Comparison of ENCODE assay signal across 11 mouse cellular contexts in the genomic region with DNA sequence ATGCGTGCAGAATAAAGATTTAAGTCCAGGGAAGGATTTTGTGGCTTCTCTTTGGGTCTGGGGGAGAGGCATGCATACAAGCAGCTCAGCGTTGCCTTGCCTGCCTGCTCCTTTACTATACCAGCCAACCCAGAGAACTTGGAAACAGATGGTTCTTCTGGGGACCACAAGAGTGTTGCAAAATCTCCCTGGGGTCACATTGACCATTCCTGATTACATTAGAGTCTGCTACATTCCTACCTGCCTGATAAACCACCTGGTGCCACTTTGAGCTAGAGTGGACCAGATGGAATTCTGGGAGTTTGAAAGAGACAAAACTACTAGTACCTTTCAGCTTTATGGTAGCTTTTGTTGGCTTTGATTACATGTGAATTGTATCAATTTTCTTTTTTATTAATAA. TPM values are rescaled to one million over a fixed set of nuclear protein-coding genes. Genes with fewer than 3 reads are reported as not detected.
DNase-seq lines count a peak whose midpoint lies in the region; ATAC-seq lines count a peak whose summit lies in the region.
"Had no signal": no experiment of that assay in that cellular context is flagged by ENCODE, and none has a peak within 500 bp of the region (broad histone marks: within the 10 kb centered on the region; RNA-seq: fewer than 3 reads in every experiment).

No protein-coding gene starts in this region.

- no peaks in the 10 kb centered on the region for H3K36me3 ChIP-seq in hindbrain, embryonic 14.5 days (replicated peaks; ENCODE audit: control insufficient read depth, insufficient read depth)
- no peaks in the 10 kb centered on the region for H3K36me3 ChIP-seq in midbrain, embryonic 16.5 days (ENCODE audit: control insufficient read depth, insufficient read depth, low read length)

- peaks cover 48% of the 10 kb centered on the region for H3K4me1 ChIP-seq in hindbrain, embryonic 14.5 days (replicated peaks; ENCODE audit: control insufficient read depth, insufficient read depth, low read length)
- H3K4me1 ChIP-seq in midbrain, embryonic 16.5 days (ENCODE audit: control insufficient read depth, insufficient read depth, low read length), result peaks cover 41% of the 10 kb centered on the region

- no peaks in the 10 kb centered on the region for H3K9me3 ChIP-seq in hindbrain, embryonic 14.5 days (ENCODE audit: control insufficient read depth, low read length)
- H3K9me3 ChIP-seq in midbrain, embryonic 16.5 days (replicated peaks; ENCODE audit: control insufficient read depth, low read length, poor library complexity, severe bottlenecking), result no peaks in the 10 kb centered on the region

- peak; percentile 6 for DNase-seq in embryo, embryonic 11 days
- DNase-seq in embryo, embryonic 10.5 days (ENCODE audit: low spot score), result no peak
- peak; percentile 34 to 65 for DNase-seq in lung, adult 18-20 months
- DNase-seq in lung, postnatal 14 days, result no peak
- DNase-seq in hindbrain, embryonic 14.5 days (ENCODE audit: low spot score), result no peak
- DNase-seq in gastrocnemius, postnatal 4 days (ENCODE audit: low spot score in 2 of 2), result no peak
- DNase-seq in left cerebral cortex, adult 11 months (ENCODE audit: low spot score), result no peak
- DNase-seq: cerebellum, postnatal 36 days had no signal

- H3K27ac ChIP-seq in hindbrain, embryonic 14.5 days, result no peak overlapping the region
- no peak overlapping the region for H3K27ac ChIP-seq in midbrain, embryonic 16.5 days (ENCODE audit: low read length)
- H3K27ac ChIP-seq: kidney, postnatal 0 days had no signal

- ATAC-seq in hindbrain, embryonic 14.5 days (ENCODE audit: low FRiP score), result no peak
- ATAC-seq in midbrain, embryonic 16.5 days, result no peak
- ATAC-seq: Patski had no signal

- H3K4me2 ChIP-seq in hindbrain, embryonic 14.5 days (replicated peaks), result peak overlapping the region; percentile 97
- H3K4me2 ChIP-seq in midbrain, embryonic 16.5 days (ENCODE audit: low read length), result 0 out of 2 replicates have a peak overlapping the region, but pooled peaks have one; percentile 11

- 56% methylated on average over 2 of the region's 2 CpGs for WGBS in hindbrain, embryonic 14.5 days
- 52% methylated on average over 2 of the region's 2 CpGs for WGBS in midbrain, embryonic 16.5 days

- H3K9ac ChIP-seq in hindbrain, embryonic 14.5 days, result no peak overlapping the region
- H3K9ac ChIP-seq in midbrain, embryonic 16.5 days (ENCODE audit: low read depth, low read length), result 0 out of 2 replicates have a peak overlapping the region, but pooled peaks have one; percentile 7

- no peak overlapping the region for H3K4me3 ChIP-seq in hindbrain, embryonic 14.5 days (replicated peaks; ENCODE audit: low read length)
- no peak overlapping the region for H3K4me3 ChIP-seq in midbrain, embryonic 16.5 days (ENCODE audit: low read depth, low read length)

- no peaks in the 10 kb centered on the region for H3K27me3 ChIP-seq in hindbrain, embryonic 14.5 days (ENCODE audit: control insufficient read depth, insufficient read depth, low read length)
- no peaks in the 10 kb centered on the region for H3K27me3 ChIP-seq in midbrain, embryonic 16.5 days (ENCODE audit: control insufficient read depth, insufficient read depth, low read depth, low read length)
- H3K27me3 ChIP-seq: Patski had no signal

RNA-seq across cellular contexts. Expression of a gene that starts 3.4 kb away (rescaled TPM):
- 87.0 and 94.2 TPM in 2 replicates for polyA plus RNA-seq in hindbrain, embryonic 14.5 days (2014; fragmentation: Nextera tagmentation; extraction: Ambion mirVana)
- 100 and 112 TPM in 2 replicates for polyA plus RNA-seq in midbrain, embryonic 16.5 days (2015; fragmentation: Nextera tagmentation; extraction: Ambion mirVana)
- 10 to 100 TPM; 64.3 to 69.4 TPM for total RNA-seq in gastrocnemius, postnatal 4 days (2021)

RNA-seq across cellular contexts. Expression of a gene that starts 33.6 kb away (rescaled TPM):
- polyA plus RNA-seq in hindbrain, embryonic 14.5 days (2014; fragmentation: Nextera tagmentation; extraction: Ambion mirVana), result 29.2 and 32.6 TPM in 2 replicates
- 37.2 and 43.0 TPM in 2 replicates for polyA plus RNA-seq in midbrain, embryonic 16.5 days (2015; fragmentation: Nextera tagmentation; extraction: Ambion mirVana)
- 10 to 100 TPM; 21.0 to 21.1 TPM for total RNA-seq in gastrocnemius, postnatal 4 days (2021)

RNA-seq across cellular contexts. Expression of a gene that starts 38.7 kb away (rescaled TPM):
- 19.8 and 20.0 TPM in 2 replicates for polyA plus RNA-seq in hindbrain, embryonic 14.5 days (2014; fragmentation: Nextera tagmentation; extraction: Ambion mirVana)
- 29.3 and 31.5 TPM in 2 replicates for polyA plus RNA-seq in midbrain, embryonic 16.5 days (2015; fragmentation: Nextera tagmentation; extraction: Ambion mirVana)
- 1 to 10 TPM; 1.3 to 1.4 TPM for total RNA-seq in gastrocnemius, postnatal 4 days (2021)

RNA-seq across cellular contexts. Expression of a gene that starts 44.7 kb away (rescaled TPM):
- 0.19 and 0.20 TPM in 2 replicates for polyA plus RNA-seq in hindbrain, embryonic 14.5 days (2014; fragmentation: Nextera tagmentation; extraction: Ambion mirVana)
- 0.18 TPM in 1 of 2 replicates, not detected in the other for polyA plus RNA-seq in midbrain, embryonic 16.5 days (2015; fragmentation: Nextera tagmentation; extraction: Ambion mirVana)
- total RNA-seq in gastrocnemius, postnatal 4 days (2021), result 10 to 100 TPM in 1 of 2 experiments, 1 to 10 TPM in 1; 9.9 to 10.4 TPM
- polyA plus RNA-seq: Patski had no signal

Comparison
In these comparisons a context has a peak if more than half of its experiments do, and no peak if none do; other contexts are left out.
1. DNase-seq: peak in embryo, embryonic 11 days (single experiment) and lung, adult 18-20 months (2 of 2); none in embryo, embryonic 10.5 days (single experiment), lung, postnatal 14 days (single experiment), hindbrain, embryonic 14.5 days (single experiment), gastrocnemius, postnatal 4 days (0 of 2) and left cerebral cortex, adult 11 months (single experiment).